Mouse (Mus musculus) midbrain, embryonic 14.5 days (tissue): ENCODE measurements at regions not wholly inside any gene's neighbourhood (a gene's known extent, or its start where the extent isn't known, plus 50 kb on each side); places are given as distances from the start of the nearest gene placed in this dataset.

Experiments
- ATAC-seq: fragments of 200-750 bp; cut with Nextera tagmentation; 2 replicates; pipeline ENCODE4 v1.8.0; 2017; ENCODE audit warnings: moderate number of reproducible peaks, moderate library complexity; ENCODE audit not compliant: low FRiP score, low TSS enrichment
- DNase-seq: peaks from one replicate; pipeline ENCODE4 v3.0.0-alpha.2; 2015
- H3K27ac ChIP-seq: fragments of 300-500 bp; sonication (generic); replicated peaks from 2 replicates; pipeline ENCODE4 v1.5.1; 2014; ENCODE audit warnings: mild to moderate bottlenecking, low read depth, low read length, moderate library complexity
- H3K27me3 ChIP-seq: fragments of 300-500 bp; sonication (generic); 2 replicates; pipeline ENCODE4 v1.6.1; 2014; ENCODE audit warnings: low read length, control low read depth, mixed read lengths; ENCODE audit not compliant: control insufficient read depth, insufficient read depth
- H3K36me3 ChIP-seq: fragments of 300-500 bp; sonication (generic); 2 replicates; pipeline ENCODE4 v1.6.1; 2014; ENCODE audit warnings: low read length, control low read depth; ENCODE audit not compliant: control insufficient read depth, insufficient read depth
- H3K4me1 ChIP-seq: fragments of 300-500 bp; sonication (generic); 2 replicates; pipeline ENCODE4 v1.6.1; 2014; ENCODE audit warnings: mild to moderate bottlenecking, antibody characterized with exemption, low read length, control low read depth; ENCODE audit not compliant: control insufficient read depth, insufficient read depth
- H3K4me2 ChIP-seq: fragments of 300-500 bp; sonication (generic); 2 replicates; pipeline ENCODE4 v1.6.1; 2014; ENCODE audit warnings: mild to moderate bottlenecking, low read length, moderate library complexity
- H3K4me3 ChIP-seq: fragments of 300-500 bp; sonication (generic); replicated peaks from 2 replicates; pipeline ENCODE4 v1.5.1; 2014; ENCODE audit warnings: low read depth, low read length
- H3K9ac ChIP-seq: fragments of 300-500 bp; sonication (generic); replicated peaks from 2 replicates; pipeline ENCODE4 v1.6.1; 2014; ENCODE audit warnings: mild to moderate bottlenecking, low read length, moderate library complexity
- H3K9me3 ChIP-seq: fragments of 300-500 bp; sonication (generic); 2 replicates; pipeline ENCODE4 v1.6.1; 2016; ENCODE audit warnings: low read length, control low read depth, mixed read lengths; ENCODE audit not compliant: control insufficient read depth
- WGBS: fragments of 180-500 bp; shearing (Covaris S2); extraction: QIAGEN DNeasy Blood & Tissue Kit; methylation state at CpG from one replicate; pipeline ENCODE4 v1.1.7; 2014; 5-methylcytosine and 5-hydroxymethylcytosine counted together

DNA sequence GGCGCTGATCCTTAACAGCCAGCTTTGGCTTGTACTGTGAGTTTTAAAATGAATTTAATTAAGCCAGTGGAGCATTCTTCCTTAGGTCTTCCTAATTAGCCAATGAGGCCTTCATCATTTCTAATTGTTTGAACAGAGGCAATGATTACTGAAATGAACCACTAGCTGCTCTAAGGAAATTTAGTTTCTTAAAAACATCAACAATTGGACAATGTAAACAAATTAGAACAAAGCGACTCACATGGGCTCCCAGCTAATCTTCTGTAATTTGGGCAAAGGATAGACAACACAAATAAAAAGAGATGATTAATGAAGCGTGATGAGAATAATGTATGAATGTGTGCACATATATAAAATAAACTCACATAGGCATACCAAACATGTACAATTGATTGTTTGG lies 1011.4 kb upstream of the Igfbp7 start:
- Histone ChIP-seq H3K9me3 (no peaks in the 10 kb centered on the region), H3K36me3 (no peaks in the 10 kb centered on the region), H3K27ac (no peak overlapping the region), H3K4me2 (no peak overlapping the region), H3K9ac (no peak overlapping the region), H3K4me3 (no peak overlapping the region), H3K4me1 (no peaks in the 10 kb centered on the region), H3K27me3 (no peaks in the 10 kb centered on the region)
- no peak for DNase-seq
- 91% methylated on average over 3 of the region's 3 CpGs for WGBS
- no peak for ATAC-seq

- Histone ChIP-seq H3K9me3 (no peaks in the 10 kb centered on the region), H3K4me3 (no peak overlapping the region), H3K27me3 (no peaks in the 10 kb centered on the region), H3K4me2 (no peak overlapping the region), H3K36me3 (no peaks in the 10 kb centered on the region), H3K27ac (no peak overlapping the region), H3K9ac (no peak overlapping the region), H3K4me1 (no peaks in the 10 kb centered on the region)
- DNase-seq (no peak), ATAC-seq (no peak)
Observed at GRCm38 (mm10) chr5:78406370-78406769, 998.5 kb upstream of the Igfbp7 start.

GRCm38 (mm10) chr5:78402228-78402710 lies 994.4 kb upstream of the Igfbp7 start:
- Histone ChIP-seq H3K9me3 (no peaks in the 10 kb centered on the region), H3K27me3 (no peaks in the 10 kb centered on the region), H3K4me1 (no peaks in the 10 kb centered on the region), H3K27ac (no peak overlapping the region), H3K4me3 (no peak overlapping the region), H3K4me2 (no peak overlapping the region), H3K9ac (no peak overlapping the region), H3K36me3 (no peaks in the 10 kb centered on the region)
- no peak; the same call in 1 of the 2 replicates for ATAC-seq
- WGBS: 60% methylated on average over 2 of the region's 2 CpGs
- peak; percentile 29 for DNase-seq

DNA sequence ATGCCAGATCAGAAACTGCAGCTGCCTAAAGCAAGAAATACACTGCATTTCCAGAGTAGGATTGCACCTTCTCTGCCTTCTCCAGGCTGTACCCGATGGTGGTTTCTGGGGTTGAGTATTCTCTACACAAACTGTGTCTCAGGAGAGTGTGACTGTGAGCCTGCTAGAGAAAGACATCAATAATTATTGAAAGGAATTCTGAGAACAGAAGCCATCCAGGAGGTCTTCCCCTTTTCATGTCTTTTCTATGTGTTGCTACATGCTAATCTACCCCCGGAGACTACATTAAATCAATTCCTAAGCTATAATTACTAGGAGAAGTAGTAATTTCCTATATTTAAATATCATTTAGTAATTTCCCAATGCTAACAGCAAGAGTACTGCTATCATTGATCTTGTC lies 985.5 kb upstream of the Igfbp7 start:
- Histone ChIP-seq H3K4me1 (no peaks in the 10 kb centered on the region), H3K27me3 (no peaks in the 10 kb centered on the region), H3K36me3 (no peaks in the 10 kb centered on the region), H3K9ac (no peak overlapping the region), H3K4me3 (no peak overlapping the region), H3K27ac (no peak overlapping the region), H3K4me2 (no peak overlapping the region), H3K9me3 (no peaks in the 10 kb centered on the region)
- 81% methylated on average over 2 of the region's 2 CpGs for WGBS
- DNase-seq (no peak), ATAC-seq (no peak)
